8 mouse cellular contexts compared by ENCODE assay signal in the genomic region with DNA sequence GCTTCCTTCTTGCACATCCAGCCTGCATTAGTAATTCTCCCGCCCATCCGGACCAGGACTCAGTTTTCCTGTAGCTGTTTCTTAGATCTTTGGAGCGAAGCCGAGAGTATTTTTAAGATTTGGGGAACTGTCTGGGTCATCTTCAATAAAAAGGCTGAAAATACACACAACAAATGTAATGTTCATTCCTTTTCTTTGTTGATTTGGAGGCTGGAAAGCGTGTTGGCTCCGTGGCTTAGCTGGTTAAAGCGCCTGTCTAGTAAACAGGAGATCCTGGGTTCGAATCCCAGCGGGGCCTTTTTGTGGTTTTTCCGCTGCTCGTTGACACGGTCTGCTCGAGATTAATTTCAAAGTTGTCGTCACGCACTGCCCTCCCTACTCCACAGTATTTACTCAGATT. TPM values are rescaled to one million over a fixed set of nuclear protein-coding genes. Genes with fewer than 3 reads are reported as not detected.
DNase-seq lines count a peak whose midpoint lies in the region; ATAC-seq lines count a peak whose summit lies in the region.

No protein-coding gene starts in this region.

- under 1% methylated on average over 15 of the region's 15 CpGs for WGBS in hindbrain, embryonic 15.5 days

- peak overlapping the region; percentile 61 for H3K9ac ChIP-seq in hindbrain, embryonic 15.5 days

- peak overlapping the region; percentile 72 for H3K27ac ChIP-seq in hindbrain, embryonic 15.5 days (replicated peaks)

- no peaks in the 10 kb centered on the region for H3K27me3 ChIP-seq in hindbrain, embryonic 15.5 days

- peak overlapping the region; percentile 58 for H3K4me3 ChIP-seq in hindbrain, embryonic 15.5 days

- H3K9me3 ChIP-seq in hindbrain, embryonic 15.5 days: no peaks in the 10 kb centered on the region

- H3K36me3 ChIP-seq in hindbrain, embryonic 15.5 days: no peaks in the 10 kb centered on the region

- H3K4me2 ChIP-seq in hindbrain, embryonic 15.5 days: peak overlapping the region; percentile 57

- H3K4me1 ChIP-seq in hindbrain, embryonic 15.5 days (replicated peaks): peaks cover 6% of the 10 kb centered on the region; the same call in 1 of the 2 replicates

- peak; percentile 91 for DNase-seq in R1 (ENCODE audit: low read depth, low spot score)
- peak; percentile 89 to 93 for DNase-seq in cerebellum, postnatal 25 days
- DNase-seq in frontal cortex, postnatal 25 days (ENCODE audit: low spot score in 2 of 2): peak; percentile 90 to 94
- DNase-seq in left cerebral cortex, adult 11 months (ENCODE audit: low spot score): peak; percentile 75
- DNase-seq in lung, postnatal 25 days (ENCODE audit: low spot score): peak; percentile 86
- peak; percentile 92 for DNase-seq in retina, postnatal 1 day
- peak; percentile 85 for DNase-seq in thymus, postnatal 4 days

- peak; percentile 52 for ATAC-seq in hindbrain, embryonic 15.5 days (ENCODE audit: low FRiP score, low read depth)

RNA-seq across cellular contexts. Expression of gene Btn1a1, which starts 15.3 kb away (rescaled TPM):
- polyA plus RNA-seq in hindbrain, embryonic 15.5 days (2015; fragmentation: Nextera tagmentation; extraction: Ambion mirVana): 0.17 TPM in 1 of 2 replicates, not detected in the other

RNA-seq across cellular contexts. Expression of gene Abt1, which starts 26.7 kb away (rescaled TPM):
- 8.8 and 9.1 TPM in 2 replicates for polyA plus RNA-seq in hindbrain, embryonic 15.5 days (2015; fragmentation: Nextera tagmentation; extraction: Ambion mirVana)

RNA-seq across cellular contexts. Expression of gene Btn2a2, which starts 38.3 kb away (rescaled TPM):
- polyA plus RNA-seq in hindbrain, embryonic 15.5 days (2015; fragmentation: Nextera tagmentation; extraction: Ambion mirVana): 0.06 and 0.08 TPM in 2 replicates

Comparison
In these comparisons a context has a peak if more than half of its experiments do, and no peak if none do; other contexts are left out.
1. Peak in every context shown above with its lines: DNase-seq, ATAC-seq, H3K4me3 ChIP-seq and H3K27ac ChIP-seq.